In the genomic region with DNA sequence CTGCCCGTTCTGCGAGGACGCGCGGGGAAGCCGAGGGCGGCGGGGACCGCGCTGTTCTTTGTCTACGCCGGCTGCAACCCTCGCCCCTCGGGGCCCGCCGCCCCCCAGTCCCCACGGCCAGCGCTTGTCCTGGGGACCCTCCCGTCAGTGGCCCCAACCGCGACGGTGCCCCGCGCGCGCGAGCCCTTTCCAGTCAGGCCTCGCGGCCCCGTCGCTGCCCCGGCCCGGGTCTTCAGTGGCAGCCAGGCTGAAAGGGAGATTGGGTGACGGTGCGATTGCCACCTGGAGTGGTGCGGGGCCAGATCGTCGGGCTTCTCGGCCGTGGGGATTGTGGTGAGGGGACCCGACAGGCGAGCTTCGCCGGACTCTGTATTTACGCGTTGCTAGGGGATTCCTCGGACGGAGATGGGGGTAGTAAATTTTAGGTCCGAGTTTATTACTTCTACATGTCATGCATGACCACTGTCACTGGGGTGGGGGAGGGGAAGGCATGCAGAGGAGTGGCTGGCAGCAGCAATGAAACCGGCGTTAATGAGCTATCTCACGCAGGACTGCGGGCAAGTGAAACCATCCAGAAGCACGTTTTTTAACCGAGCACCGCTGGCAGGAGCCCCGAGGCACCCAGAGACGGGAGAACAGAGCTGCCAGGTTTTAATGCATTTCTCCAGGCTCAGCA, we compare ENCODE assay signal across 7 mouse cellular contexts. TPM values are rescaled to one million over a fixed set of nuclear protein-coding genes. Genes with fewer than 3 reads are reported as not detected.
DNase-seq lines count a peak whose midpoint lies in the region; ATAC-seq and TF ChIP-seq lines count a peak whose summit lies in the region.

No protein-coding gene starts in this region.

- H3K4me1 ChIP-seq in ES-E14 (ENCODE audit: control insufficient read depth in 2 of 2, insufficient read depth in 2 of 2, low read length in 2 of 2, poor library complexity in 1 of 2): peaks cover 0 to 3% of the 10 kb centered on the region in 2 experiments; a peak in 2 of 4 replicates
- H3K4me1 ChIP-seq in embryonic facial prominence, embryonic 11.5 days (ENCODE audit: control insufficient read depth, insufficient read depth, low read length): no peaks in the 10 kb centered on the region
- peaks cover 33% of the 10 kb centered on the region for H3K4me1 ChIP-seq in hindbrain, embryonic 13.5 days (replicated peaks)
- peaks cover 74% of the 10 kb centered on the region for H3K4me1 ChIP-seq in liver, embryonic 13.5 days (replicated peaks)

- H3K27ac ChIP-seq in ES-E14 (ENCODE audit: insufficient read depth, low read depth, low read length, poor library complexity, severe bottlenecking): no peak overlapping the region
- no peak overlapping the region for H3K27ac ChIP-seq in embryonic facial prominence, embryonic 11.5 days (replicated peaks; ENCODE audit: low read depth, low read length)
- H3K27ac ChIP-seq in hindbrain, embryonic 13.5 days: peak overlapping the region; percentile 90
- peak overlapping the region; percentile 95 for H3K27ac ChIP-seq in liver, embryonic 13.5 days

- WGBS in embryonic facial prominence, embryonic 11.5 days: under 1% methylated on average over 48 of the region's 58 CpGs
- 1% methylated on average over 58 of the region's 58 CpGs for WGBS in hindbrain, embryonic 13.5 days
- WGBS in liver, embryonic 13.5 days (ENCODE audit: insufficient replicate concordance): 2% methylated on average over 58 of the region's 58 CpGs

- in situ Hi-C loops in ES-E14 (cut with MboI; ENCODE audit: low sequenced_read_pairs in 2 of 2, unreplicated experiment in 2 of 2): no loop called here

- H3K9ac ChIP-seq in ES-E14 (ENCODE audit: insufficient read depth, low read depth, low read length, poor library complexity, severe bottlenecking): peak overlapping the region; percentile 14; the same call in 1 of the 2 replicates
- peak overlapping the region; percentile 47 for H3K9ac ChIP-seq in embryonic facial prominence, embryonic 11.5 days (replicated peaks; ENCODE audit: low read length)
- peak overlapping the region; percentile 78 for H3K9ac ChIP-seq in hindbrain, embryonic 13.5 days
- H3K9ac ChIP-seq in liver, embryonic 13.5 days: peak overlapping the region; percentile 92

- peaks cover 44% of the 10 kb centered on the region for H3K27me3 ChIP-seq in embryonic facial prominence, embryonic 11.5 days (ENCODE audit: control insufficient read depth, insufficient read depth, low read length)
- peaks cover 56% of the 10 kb centered on the region for H3K27me3 ChIP-seq in hindbrain, embryonic 13.5 days
- peaks cover 70% of the 10 kb centered on the region for H3K27me3 ChIP-seq in liver, embryonic 13.5 days

- ATAC-seq in embryonic facial prominence, embryonic 11.5 days (replicated peaks; ENCODE audit: insufficient number of reproducible peaks, low FRiP score, low TSS enrichment, low read depth): peak; percentile 57
- ATAC-seq in hindbrain, embryonic 13.5 days (ENCODE audit: low FRiP score): peak; percentile 73
- peak; percentile 5; the same call in 1 of the 2 replicates for ATAC-seq in liver, embryonic 13.5 days (ENCODE audit: low read depth)

- no peak for DNase-seq in ES-E14 (ENCODE audit: low read depth, low spot score)
- peak; percentile 41 for DNase-seq in adrenal gland, postnatal 10 days
- peak; percentile 21 for DNase-seq in embryonic facial prominence, embryonic 11.5 days (ENCODE audit: low spot score)
- peak; percentile 46 for DNase-seq in liver, embryonic 13.5 days
- peak; percentile 60 to 82 for DNase-seq in spleen, postnatal 4 days (ENCODE audit: low spot score in 2 of 2)
- no peak for DNase-seq in frontal cortex, postnatal 25 days (ENCODE audit: low spot score in 2 of 2)

- H3K9me3 ChIP-seq in ES-E14 (ENCODE audit: control insufficient read depth, insufficient read depth, low read depth, low read length): no peaks in the 10 kb centered on the region
- no peaks in the 10 kb centered on the region for H3K9me3 ChIP-seq in embryonic facial prominence, embryonic 11.5 days (replicated peaks; ENCODE audit: control insufficient read depth, low read length)
- no peaks in the 10 kb centered on the region for H3K9me3 ChIP-seq in hindbrain, embryonic 13.5 days
- H3K9me3 ChIP-seq in liver, embryonic 13.5 days (replicated peaks): no peaks in the 10 kb centered on the region

- no peaks in the 10 kb centered on the region for H3K36me3 ChIP-seq in ES-E14 (ENCODE audit: control insufficient read depth, insufficient read depth, low read length, poor library complexity, severe bottlenecking)
- H3K36me3 ChIP-seq in embryonic facial prominence, embryonic 11.5 days (replicated peaks; ENCODE audit: control insufficient read depth, insufficient read depth, low read depth, low read length): no peaks in the 10 kb centered on the region
- no peaks in the 10 kb centered on the region for H3K36me3 ChIP-seq in hindbrain, embryonic 13.5 days
- H3K36me3 ChIP-seq in liver, embryonic 13.5 days: no peaks in the 10 kb centered on the region

- H3K4me2 ChIP-seq in embryonic facial prominence, embryonic 11.5 days (ENCODE audit: low read depth, low read length): peak overlapping the region; percentile 97
- H3K4me2 ChIP-seq in hindbrain, embryonic 13.5 days: peak overlapping the region; percentile 91
- H3K4me2 ChIP-seq in liver, embryonic 13.5 days: peak overlapping the region; percentile 95

- peak overlapping the region; percentile 63 to 79 for H3K4me3 ChIP-seq in ES-E14 (ENCODE audit: insufficient read depth in 1 of 2, low read depth in 1 of 2, low read length in 2 of 2, poor library complexity in 1 of 2, severe bottlenecking in 1 of 2)
- H3K4me3 ChIP-seq in embryonic facial prominence, embryonic 11.5 days (ENCODE audit: low read depth, low read length): peak overlapping the region; percentile 54
- peak overlapping the region; percentile 59 for H3K4me3 ChIP-seq in hindbrain, embryonic 13.5 days
- H3K4me3 ChIP-seq in liver, embryonic 13.5 days (replicated peaks): peak overlapping the region; percentile 79

TF ChIP-seq in ES-E14, 5 proteins besides CTCF, POLR2A, EP300 and RAD21:
- TF ChIP-seq CHD2 (IDR thresholded peaks at IDR 0.05; ENCODE audit: low read depth, low read length): no peak
- TF ChIP-seq MAFK (IDR thresholded peaks at IDR 0.05; ENCODE audit: insufficient read depth, low read depth, low read length): no peak
- TF ChIP-seq HCFC1 (IDR thresholded peaks at IDR 0.05; ENCODE audit: borderline replicate concordance, insufficient read depth, low read length): no peak
- no peak for TF ChIP-seq ZNF384 (IDR thresholded peaks at IDR 0.05; ENCODE audit: low read depth, low read length)
- TF ChIP-seq ZC3H11A (IDR thresholded peaks at IDR 0.05; ENCODE audit: borderline replicate concordance, low read depth, low read length): no peak

RNA-seq across cellular contexts. Expression of gene Reln, which starts 0.6 kb away (rescaled TPM):
- 2.1 and 2.5 TPM in 2 replicates for total RNA-seq in ES-E14 (2012; rRNA removed)
- 10 to 100 TPM; 14.5 to 18.0 TPM for total RNA-seq in adrenal gland, postnatal 10 days (2021)
- polyA plus RNA-seq in embryonic facial prominence, embryonic 11.5 days (2014; fragmentation: Nextera tagmentation; extraction: Ambion mirVana): 3.0 and 5.5 TPM in 2 replicates
- polyA plus RNA-seq in hindbrain, embryonic 13.5 days (2015; fragmentation: Nextera tagmentation; extraction: Ambion mirVana): 25.9 TPM in 2 replicates
- 22.5 and 23.6 TPM in 2 replicates for polyA plus RNA-seq in liver, embryonic 13.5 days (2015; fragmentation: Nextera tagmentation; extraction: Ambion mirVana)

Comparison
In these comparisons a context has a peak if more than half of its experiments do, and no peak if none do; other contexts are left out.
1. DNase-seq: peak in adrenal gland, postnatal 10 days (single experiment), embryonic facial prominence, embryonic 11.5 days (single experiment), liver, embryonic 13.5 days (single experiment) and spleen, postnatal 4 days (2 of 2); none in ES-E14 (single experiment) and frontal cortex, postnatal 25 days (0 of 2).
2. H3K27ac ChIP-seq: peak in hindbrain, embryonic 13.5 days (single experiment) and liver, embryonic 13.5 days (single experiment); none in ES-E14 (single experiment) and embryonic facial prominence, embryonic 11.5 days (single experiment).
3. H3K9ac ChIP-seq: peak in every context shown above with its lines; median percentile 92 in liver, embryonic 13.5 days; 78 in hindbrain, embryonic 13.5 days; 47 in embryonic facial prominence, embryonic 11.5 days; 14 in ES-E14.
4. ATAC-seq: peak in every context shown above with its lines; median percentile 73 in hindbrain, embryonic 13.5 days; 57 in embryonic facial prominence, embryonic 11.5 days; 5 in liver, embryonic 13.5 days.
5. Peak in every context shown above with its lines, with median percentiles within 50 percentile points of each other: H3K4me3 ChIP-seq and H3K4me2 ChIP-seq.